Mouse (Mus musculus) lung, postnatal 25 days (tissue): ENCODE measurements around the gene Gm38100.

Experiments
- DNase-seq: peaks from one replicate; pipeline ENCODE4 v3.0.0; 2022; ENCODE audit warnings: low spot score

The Gm38100 gene

GRCm38 (mm10) chr1:175967004-175967745 lies 47.0 kb downstream of the Gm38100 start:
- no peak for DNase-seq

- no peak for DNase-seq
Observed at GRCm38 (mm10) chr1:175970710-175971109, 50.6 kb downstream of the Gm38100 start.
